Mouse (Mus musculus): ENCODE results near the gene Brpf3. TPM values are rescaled to one million over a fixed set of nuclear protein-coding genes. Genes with fewer than 3 reads are reported as not detected.
A peak's percentile ranks its signal among the peaks of the same experiment; 100 is the strongest.
"Not testable (repeated sequence)": the region's sequence is repeated elsewhere in the genome, so short reads cannot be mapped to it uniquely, and the experiment has no call there.

Gene Brpf3
- polyA plus RNA-seq, 1 experiment from 2014 or later = 9.1 TPM

DNA sequence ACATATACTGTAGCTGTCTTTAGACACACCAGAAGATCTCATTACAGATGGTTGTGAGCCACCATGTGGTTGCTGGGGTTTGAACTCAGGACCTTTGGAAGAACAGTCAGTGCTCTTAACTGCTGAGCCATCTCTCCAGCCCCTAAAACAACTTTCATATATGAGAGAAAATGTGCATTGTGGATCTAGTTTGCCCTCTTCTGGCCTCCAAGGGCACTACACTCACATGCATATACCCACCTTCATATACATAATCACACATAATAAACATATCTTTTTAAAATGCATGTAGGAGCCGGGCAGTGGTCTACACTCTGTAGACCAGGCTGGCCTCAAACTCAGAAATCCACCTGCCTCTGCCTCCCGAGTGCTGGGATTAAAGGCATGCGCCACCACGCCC, 41.1 kb downstream of the Brpf3 start:
- not testable (repeated sequence) for H3K4me3 ChIP-seq; H3K27ac ChIP-seq (replicated peaks); DNase-seq (ENCODE audit: low spot score); H3K27me3 ChIP-seq (replicated peaks; ENCODE audit: low read depth, poor library complexity, severe bottlenecking); H3K9me3 ChIP-seq; H3K4me1 ChIP-seq
- 97% methylated on average over 4 of the region's 4 CpGs for WGBS
- peaks cover 48% of the 10 kb centered on the region for H3K36me3 ChIP-seq (replicated peaks)

DNA sequence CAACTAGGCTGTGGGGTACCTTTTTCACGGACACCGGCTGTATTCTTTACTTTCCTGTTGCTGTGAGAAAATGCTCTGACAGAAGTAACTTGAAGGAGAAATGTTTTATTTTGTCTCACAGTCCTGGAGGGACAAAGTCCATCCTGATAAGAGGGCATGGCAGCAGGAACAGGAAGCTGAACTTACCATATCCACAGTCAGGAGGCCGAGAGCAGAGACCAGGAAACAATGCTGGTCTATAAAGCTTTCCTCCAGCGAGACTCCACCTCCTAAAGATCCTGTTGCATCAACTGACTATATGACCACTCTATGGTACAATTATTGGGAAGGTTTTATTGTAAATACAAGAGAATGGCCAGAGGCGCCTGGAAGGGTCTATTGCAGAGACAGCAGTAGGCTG, 42.8 kb downstream of the Brpf3 start:
- Histone ChIP-seq H3K27me3 (replicated peaks; ENCODE audit: low read depth, poor library complexity, severe bottlenecking) (no peaks in the 10 kb centered on the region), H3K4me3 (no peak overlapping the region), H3K27ac (replicated peaks) (no peak overlapping the region), H3K4me1 (peaks cover 6% of the 10 kb centered on the region; the same call in 1 of the 2 replicates), H3K36me3 (replicated peaks) (peaks cover 31% of the 10 kb centered on the region), H3K9me3 (no peaks in the 10 kb centered on the region; the same call in 1 of the 2 replicates)
- WGBS = 86% methylated on average over 5 of the region's 5 CpGs
- no peak for DNase-seq (ENCODE audit: low spot score)

DNA sequence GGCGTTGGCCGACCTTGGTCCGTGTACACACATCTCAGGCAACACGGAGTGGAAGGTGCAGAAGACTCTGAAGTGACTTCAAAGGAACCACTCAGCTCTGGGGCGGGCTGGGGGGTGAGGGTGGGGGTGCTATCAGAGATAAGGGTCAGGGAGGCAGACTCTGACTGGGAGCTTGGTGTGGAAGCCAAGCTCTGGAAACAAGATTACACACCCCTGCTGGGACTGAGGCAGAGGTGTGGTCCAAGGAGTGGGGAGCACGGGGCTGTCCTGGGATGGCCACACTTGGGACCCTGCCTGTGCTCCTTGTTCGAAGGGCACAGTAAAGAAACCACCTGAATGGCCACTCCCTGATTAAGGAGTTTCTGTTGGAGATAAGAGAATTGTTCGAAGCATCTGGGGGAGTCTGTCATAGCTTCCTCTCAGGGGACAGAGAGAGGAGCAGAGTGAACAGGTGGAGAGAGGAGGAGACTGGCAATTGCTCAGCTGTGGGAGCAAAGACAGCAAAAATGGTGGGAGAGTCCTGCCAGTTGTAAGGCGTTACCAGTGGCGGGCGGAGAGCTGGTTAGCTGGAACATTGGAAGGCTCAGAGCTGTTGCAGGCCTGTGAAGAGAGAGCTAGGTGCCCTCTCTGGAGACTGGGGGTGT, 46.2 kb downstream of the Brpf3 start:
- WGBS = 67% methylated on average over 11 of the region's 11 CpGs
- Histone ChIP-seq H3K9me3 (no peaks in the 10 kb centered on the region), H3K27ac (replicated peaks) (no peak overlapping the region)

DNA sequence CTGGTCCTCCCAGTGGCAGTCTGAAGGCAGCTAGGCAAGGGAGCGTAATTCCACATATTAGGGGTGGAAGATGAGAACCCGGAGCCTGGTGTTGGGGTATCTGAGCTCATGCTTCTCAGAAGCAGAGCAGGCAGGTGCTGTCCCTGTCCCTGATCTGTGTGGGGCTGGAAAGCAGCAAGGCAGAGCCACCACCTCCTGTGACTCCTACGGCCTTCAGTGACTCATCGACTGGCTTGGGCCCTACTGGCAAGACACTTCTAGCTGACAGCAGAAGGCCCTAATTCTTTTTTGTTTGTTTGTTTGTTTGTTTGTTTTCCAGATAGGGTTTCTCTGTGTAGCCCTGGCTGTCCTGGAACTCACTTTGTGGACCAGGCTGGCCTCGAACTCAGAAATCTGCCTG, 49.6 kb downstream of the Brpf3 start:
- no peaks in the 10 kb centered on the region for H3K36me3 ChIP-seq (replicated peaks)
- H3K9me3 ChIP-seq = no peaks in the 10 kb centered on the region
- H3K27ac ChIP-seq (replicated peaks) = no peak overlapping the region
- H3K27me3 ChIP-seq (replicated peaks; ENCODE audit: low read depth, poor library complexity, severe bottlenecking) = no peaks in the 10 kb centered on the region
- H3K4me3 ChIP-seq = no peak overlapping the region
- WGBS = 89% methylated on average over 5 of the region's 5 CpGs
- no peak for DNase-seq (ENCODE audit: low spot score)
- H3K4me1 ChIP-seq = peaks cover 6% of the 10 kb centered on the region; the same call in 1 of the 2 replicates

More for the DNA sequence above, 46.2 kb downstream of the Brpf3 start:
- peaks cover 6% of the 10 kb centered on the region; the same call in 1 of the 2 replicates for H3K4me1 ChIP-seq
- H3K27me3 ChIP-seq (replicated peaks; ENCODE audit: low read depth, poor library complexity, severe bottlenecking) = no peaks in the 10 kb centered on the region
- H3K36me3 ChIP-seq (replicated peaks) = no peaks in the 10 kb centered on the region
- no peak overlapping the region for H3K4me3 ChIP-seq
- DNase-seq (ENCODE audit: low spot score) = no peak

DNA sequence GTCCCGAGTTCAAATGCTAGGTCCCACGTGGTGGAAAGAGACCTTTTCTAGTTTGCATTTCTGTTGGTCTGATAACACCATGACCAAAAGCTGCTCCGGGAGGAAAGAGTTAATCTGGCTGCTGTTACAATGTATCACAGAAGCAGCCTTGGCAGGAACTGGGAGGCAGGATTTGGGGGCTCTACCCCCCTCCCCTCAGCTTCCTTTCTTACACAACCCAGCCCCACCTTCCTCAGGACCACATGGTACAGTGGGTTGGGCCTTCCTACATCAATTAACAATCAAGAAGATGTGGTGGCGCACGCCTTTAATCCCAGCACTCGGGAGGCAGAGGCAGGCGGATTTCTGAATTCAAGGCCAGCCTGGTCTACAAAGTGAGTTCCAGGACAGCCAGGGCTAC, 53.5 kb downstream of the Brpf3 start:
- Histone ChIP-seq H3K27ac (replicated peaks) (no peak overlapping the region), H3K4me3 (no peak overlapping the region), H3K27me3 (replicated peaks; ENCODE audit: low read depth, poor library complexity, severe bottlenecking) (no peaks in the 10 kb centered on the region), H3K9me3 (peaks cover 10% of the 10 kb centered on the region; the same call in 1 of the 2 replicates), H3K4me1 (peaks cover 3% of the 10 kb centered on the region), H3K36me3 (replicated peaks) (no peaks in the 10 kb centered on the region)
- WGBS = 83% methylated on average over 7 of the region's 7 CpGs
- DNase-seq (ENCODE audit: low spot score) = no peak

DNA sequence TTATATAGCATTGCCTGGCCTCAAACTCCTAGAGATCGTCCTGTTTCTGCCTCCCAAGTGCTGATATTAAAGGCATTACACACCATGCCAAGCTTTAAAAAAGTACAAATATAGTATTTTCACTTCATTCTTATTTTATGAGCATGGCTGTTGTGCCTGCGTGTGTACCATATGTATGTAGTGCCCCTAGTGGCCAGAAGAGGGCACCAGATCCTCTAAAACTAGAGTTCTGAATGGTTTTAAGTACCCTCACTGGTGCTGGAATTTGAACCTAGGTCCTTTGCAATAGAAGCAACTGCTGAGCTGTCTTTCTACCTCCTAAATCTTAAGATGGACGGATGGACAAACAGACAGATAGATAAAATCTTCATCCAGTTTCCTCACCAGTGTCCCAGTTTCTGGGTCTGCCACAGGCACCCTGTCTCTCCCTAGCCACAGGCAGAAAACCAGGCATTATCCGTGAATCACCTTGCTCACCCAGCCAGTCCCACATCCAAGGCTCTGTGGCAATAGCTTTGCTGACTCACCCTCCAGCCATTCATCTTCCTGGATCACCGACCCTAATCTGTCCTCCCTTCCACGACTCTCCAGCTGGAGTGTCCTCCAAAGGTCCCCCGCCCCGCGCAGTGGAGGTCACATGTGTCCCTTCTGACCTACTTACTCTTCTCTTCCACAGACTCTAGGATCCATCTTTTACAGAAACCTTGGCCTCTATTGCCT, 54.4 kb downstream of the Brpf3 start:
- Histone ChIP-seq H3K4me3 (no peak overlapping the region), H3K27me3 (replicated peaks; ENCODE audit: low read depth, poor library complexity, severe bottlenecking) (no peaks in the 10 kb centered on the region), H3K36me3 (replicated peaks) (no peaks in the 10 kb centered on the region), H3K9me3 (peaks cover 10% of the 10 kb centered on the region; the same call in 1 of the 2 replicates), H3K4me1 (peaks cover 3% of the 10 kb centered on the region), H3K27ac (replicated peaks) (no peak overlapping the region)
- WGBS = 77% methylated on average over 9 of the region's 9 CpGs
- DNase-seq (ENCODE audit: low spot score) = no peak

DNA sequence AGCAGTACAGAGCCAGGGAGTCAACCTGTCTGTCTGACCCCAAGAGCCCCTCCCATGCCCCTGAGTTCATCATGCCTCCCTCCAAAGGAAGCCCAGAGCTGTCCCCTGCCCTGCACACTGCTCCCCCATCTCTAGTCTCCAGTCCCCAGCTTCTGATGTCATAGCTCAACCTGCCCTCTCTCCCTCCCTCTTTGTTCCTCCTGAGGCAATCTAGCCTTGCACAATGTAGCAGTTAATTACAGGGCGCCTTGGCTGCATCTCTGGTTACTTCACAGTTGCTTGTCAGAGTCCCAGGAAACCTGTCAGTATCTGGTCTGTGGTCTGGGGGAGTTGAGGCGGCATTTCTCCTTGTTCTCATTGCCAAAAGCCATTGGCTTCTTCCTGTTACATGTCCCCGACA, 55.1 kb downstream of the Brpf3 start:
- DNase-seq (ENCODE audit: low spot score) = no peak
- 69% methylated on average over 3 of the region's 3 CpGs for WGBS
- no peaks in the 10 kb centered on the region for H3K27me3 ChIP-seq (replicated peaks; ENCODE audit: low read depth, poor library complexity, severe bottlenecking)
- no peak overlapping the region for H3K4me3 ChIP-seq
- H3K4me1 ChIP-seq = peaks cover 3% of the 10 kb centered on the region
- peaks cover 10% of the 10 kb centered on the region; the same call in 1 of the 2 replicates for H3K9me3 ChIP-seq
- H3K36me3 ChIP-seq (replicated peaks) = no peaks in the 10 kb centered on the region
- no peak overlapping the region for H3K27ac ChIP-seq (replicated peaks)

DNA sequence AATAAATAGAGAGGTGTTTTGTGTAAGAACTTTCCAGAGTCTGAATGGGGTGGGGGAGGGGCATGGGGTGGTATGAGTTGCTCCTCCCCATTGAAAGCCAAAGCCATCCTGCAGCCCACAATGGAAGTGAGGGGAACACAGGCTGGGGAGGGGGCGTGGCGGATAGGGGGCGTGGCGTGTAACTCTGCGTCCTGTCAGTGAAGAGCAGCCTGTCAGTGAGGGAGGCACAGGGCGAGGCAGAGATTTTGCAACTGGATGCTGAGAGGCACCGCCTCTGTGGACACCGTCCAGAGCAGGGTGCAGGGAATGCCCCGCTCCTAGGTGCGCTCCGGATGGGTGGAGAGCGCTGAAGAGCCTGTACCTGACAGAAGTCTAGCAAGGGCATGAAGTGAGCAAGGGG, 57.3 kb downstream of the Brpf3 start, which contains the start of gene Pnpla1:
Gene Pnpla1, plus strand, starts transcription at position 207 of the 400 bp plus-strand sequence.
- Histone ChIP-seq H3K27me3 (replicated peaks; ENCODE audit: low read depth, poor library complexity, severe bottlenecking) (no peaks in the 10 kb centered on the region), H3K27ac (replicated peaks) (no peak within 1 kb of the TSS), H3K4me3 (no peak within 1 kb of the TSS), H3K9me3 (peaks cover 10% of the 10 kb centered on the region; the same call in 1 of the 2 replicates), H3K36me3 (replicated peaks) (no peaks in the 10 kb centered on the region), H3K4me1 (peaks cover 3% of the 10 kb centered on the region)
- peak; percentile 30 for DNase-seq (ENCODE audit: low spot score)
- 29% methylated on average over 12 of the region's 12 CpGs for WGBS

DNA sequence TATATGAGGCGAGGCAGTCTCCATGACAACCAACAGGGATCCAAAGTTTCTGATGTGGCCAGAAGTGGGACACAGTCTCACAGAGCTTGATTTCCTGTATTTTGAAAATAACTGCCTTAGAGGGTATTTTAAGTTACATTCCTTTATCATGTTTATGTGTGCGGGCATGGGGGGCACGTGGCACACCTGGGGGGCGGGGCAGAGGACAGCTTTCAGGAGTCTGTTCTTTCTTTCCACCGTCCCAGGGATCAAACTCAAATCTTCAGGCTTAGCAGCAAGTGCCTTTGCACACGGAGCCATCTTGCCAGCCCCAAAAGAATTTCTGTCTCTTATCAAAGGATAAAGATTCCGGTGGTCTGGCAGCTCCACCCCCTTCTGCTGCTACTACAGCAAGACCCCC, 63.0 kb downstream of the Brpf3 start:
- H3K9me3 ChIP-seq = no peaks in the 10 kb centered on the region
- H3K27me3 ChIP-seq (replicated peaks; ENCODE audit: low read depth, poor library complexity, severe bottlenecking) = no peaks in the 10 kb centered on the region
- H3K27ac ChIP-seq (replicated peaks) = no peak overlapping the region
- DNase-seq (ENCODE audit: low spot score) = no peak
- no peaks in the 10 kb centered on the region for H3K4me1 ChIP-seq
- WGBS = 79% methylated on average over 7 of the region's 7 CpGs
- H3K4me3 ChIP-seq = no peak overlapping the region
- no peaks in the 10 kb centered on the region for H3K36me3 ChIP-seq (replicated peaks)

DNA sequence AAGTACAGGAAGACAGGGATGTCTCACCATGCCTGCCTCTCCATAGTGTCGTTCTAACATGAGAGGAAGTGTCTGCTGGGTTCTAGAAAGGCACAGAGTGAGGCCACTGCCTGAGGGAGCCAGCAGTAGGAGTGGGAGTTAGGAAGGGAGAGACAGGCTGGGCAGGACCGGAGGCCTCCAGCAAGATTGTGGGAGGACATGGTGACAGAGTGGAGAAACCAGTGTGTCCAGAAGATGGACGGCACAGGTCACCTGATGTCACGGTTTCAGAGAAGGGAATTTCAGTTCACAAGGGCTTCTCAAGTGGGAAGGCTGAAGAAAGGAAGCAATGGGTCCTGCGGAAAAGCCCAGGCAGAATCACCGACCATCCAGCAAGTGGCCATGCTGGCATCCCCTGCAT, 63.6 kb downstream of the Brpf3 start:
- no peak for DNase-seq (ENCODE audit: low spot score)
- H3K27ac ChIP-seq (replicated peaks) = no peak overlapping the region
- H3K9me3 ChIP-seq = no peaks in the 10 kb centered on the region
- no peaks in the 10 kb centered on the region for H3K4me1 ChIP-seq
- H3K36me3 ChIP-seq (replicated peaks) = no peaks in the 10 kb centered on the region
- no peaks in the 10 kb centered on the region for H3K27me3 ChIP-seq (replicated peaks; ENCODE audit: low read depth, poor library complexity, severe bottlenecking)
- 83% methylated on average over 6 of the region's 6 CpGs for WGBS
- H3K4me3 ChIP-seq = no peak overlapping the region

DNA sequence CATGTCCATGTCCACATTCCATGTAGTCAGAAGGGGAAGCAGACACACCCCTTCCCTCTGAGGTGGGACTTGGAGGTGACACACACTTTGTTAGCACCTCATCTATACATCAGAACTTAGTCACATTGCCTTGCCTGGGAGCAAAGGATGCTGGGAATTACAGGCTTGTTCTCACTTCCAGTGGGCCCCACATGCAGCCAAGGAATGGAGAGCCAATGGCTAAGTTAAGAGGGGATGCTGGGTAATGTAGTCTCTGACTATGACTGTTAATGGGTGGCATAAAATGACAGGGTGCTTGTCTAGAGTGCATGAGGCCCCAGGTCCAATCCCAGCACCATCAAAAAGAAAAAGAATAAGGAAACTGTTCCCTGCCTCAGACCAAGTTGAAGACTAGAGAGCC, 66.0 kb downstream of the Brpf3 start:
- Histone ChIP-seq H3K27ac (replicated peaks) (no peak overlapping the region), H3K4me1 (peaks cover 5% of the 10 kb centered on the region), H3K36me3 (replicated peaks) (no peaks in the 10 kb centered on the region), H3K27me3 (replicated peaks; ENCODE audit: low read depth, poor library complexity, severe bottlenecking) (no peaks in the 10 kb centered on the region), H3K9me3 (no peaks in the 10 kb centered on the region), H3K4me3 (no peak overlapping the region)
- DNase-seq (ENCODE audit: low spot score) = no peak

DNA sequence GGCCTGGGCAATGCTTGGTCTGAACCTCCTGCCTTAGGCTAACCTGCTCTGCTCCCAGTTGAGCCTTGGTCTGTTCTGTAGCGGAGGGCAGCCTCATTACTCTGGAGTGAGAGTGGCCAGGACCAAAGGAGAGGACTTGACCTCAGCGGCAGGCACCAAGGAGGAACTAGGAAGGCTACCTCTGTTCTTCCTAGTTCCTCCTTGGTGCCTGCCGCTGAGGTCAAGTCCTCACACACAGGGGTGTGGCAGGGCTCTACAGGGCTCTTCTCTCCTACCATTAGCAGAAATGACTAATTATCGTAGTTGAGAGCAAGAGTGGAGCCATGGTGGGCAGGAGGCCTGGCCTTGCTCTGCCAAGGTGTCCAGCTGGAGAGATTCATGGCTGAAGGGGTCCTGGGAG, 66.5 kb downstream of the Brpf3 start:
- H3K4me3 ChIP-seq = no peak overlapping the region
- no peak for DNase-seq (ENCODE audit: low spot score)
- H3K36me3 ChIP-seq (replicated peaks) = no peaks in the 10 kb centered on the region
- 93% methylated on average over 4 of the region's 4 CpGs for WGBS
- no peak overlapping the region for H3K27ac ChIP-seq (replicated peaks)
- H3K9me3 ChIP-seq = no peaks in the 10 kb centered on the region
- H3K4me1 ChIP-seq = peaks cover 5% of the 10 kb centered on the region
- H3K27me3 ChIP-seq (replicated peaks; ENCODE audit: low read depth, poor library complexity, severe bottlenecking) = no peaks in the 10 kb centered on the region

All from embryonic facial prominence, embryonic 10.5 days (tissue).